In the genomic region with DNA sequence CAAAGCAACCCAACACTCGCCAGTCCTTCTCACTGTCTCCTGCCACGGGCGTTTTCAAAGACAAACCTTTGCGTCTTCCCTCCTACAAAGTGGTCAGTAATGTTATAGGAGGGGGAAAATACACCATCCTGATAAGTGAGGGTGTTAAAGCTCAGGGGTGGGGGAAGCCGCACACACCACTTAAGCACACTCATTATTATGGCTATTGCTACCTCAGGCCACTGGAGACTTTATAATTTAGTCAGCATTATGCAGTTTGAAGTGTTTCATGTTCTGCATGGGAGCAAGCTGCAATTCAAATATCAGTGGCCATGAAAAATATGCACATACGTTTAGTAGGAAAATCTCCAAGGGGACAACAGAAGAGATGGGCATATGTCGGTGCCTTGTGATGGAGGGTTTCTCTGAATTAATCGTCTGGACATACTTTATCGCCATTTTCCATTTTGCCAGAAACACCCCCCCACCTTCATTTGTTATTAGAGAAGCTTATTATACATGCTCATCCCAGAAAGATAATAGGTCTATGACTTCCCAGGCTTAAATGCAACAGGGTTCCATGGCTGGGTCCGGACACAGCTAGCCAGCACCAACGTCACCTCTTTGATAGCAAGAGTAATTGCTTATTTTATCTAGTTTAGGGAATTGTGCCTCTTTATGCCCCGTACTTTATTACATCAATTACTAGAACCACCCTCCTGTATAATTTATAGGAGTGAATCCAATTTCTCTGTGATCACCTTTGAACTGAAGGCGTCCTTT, we compare ENCODE assay signal across 10 mouse cellular contexts.
"Had no signal": no experiment of that assay in that cellular context is flagged by ENCODE, and none has a peak within 500 bp of the region (broad histone marks: within the 10 kb centered on the region; RNA-seq: fewer than 3 reads in every experiment).

No protein-coding gene starts in this region.

- DNase-seq: kidney, adult 11 months; kidney, adult 9 months; kidney, postnatal 36 days; layer of hippocampus, adult 9-11 months; layer of hippocampus, postnatal 36 days; lung, adult 18-20 months; right cerebral cortex, postnatal 14 days had no signal

- H3K4me3 ChIP-seq: limb, embryonic 15.5 days had no signal

- H3K27me3 ChIP-seq: limb, embryonic 15.5 days had no signal

- H3K9ac ChIP-seq: limb, embryonic 15.5 days; liver, embryonic 14.5 days had no signal

- H3K9me3 ChIP-seq: limb, embryonic 15.5 days had no signal

- H3K36me3 ChIP-seq: limb, embryonic 15.5 days had no signal

- H3K27ac ChIP-seq: kidney, postnatal 0 days; limb, embryonic 15.5 days; liver, embryonic 14.5 days had no signal

- H3K4me2 ChIP-seq: limb, embryonic 15.5 days had no signal

- H3K4me1 ChIP-seq: limb, embryonic 15.5 days had no signal
